Mouse (Mus musculus): ENCODE measurements around the gene Arhgef3. TPM values are rescaled to one million over a fixed set of nuclear protein-coding genes. Genes with fewer than 3 reads are reported as not detected.

Arhgef3 gene
- polyA plus RNA-seq, 1 experiment from 2014 or later: 4.2 TPM

- no peak overlapping the region for H3K4me3 ChIP-seq
- ATAC-seq (ENCODE audit: low FRiP score, low read depth): no peak
- WGBS: 70% methylated on average over 4 of the region's 4 CpGs
- no peaks in the 10 kb centered on the region for H3K9me3 ChIP-seq
- no peaks in the 10 kb centered on the region for H3K27me3 ChIP-seq (replicated peaks)
- H3K9ac ChIP-seq: no peak overlapping the region
- H3K4me2 ChIP-seq (replicated peaks): no peak overlapping the region
- no peak overlapping the region for H3K27ac ChIP-seq
- H3K4me1 ChIP-seq: no peaks in the 10 kb centered on the region
- no peaks in the 10 kb centered on the region for H3K36me3 ChIP-seq
These were observed 236.9 kb downstream of the Arhgef3 start for GRCm38 (mm10) chr14:27351476-27352079.

- Histone ChIP-seq H3K36me3 (no peaks in the 10 kb centered on the region), H3K9me3 (no peaks in the 10 kb centered on the region), H3K9ac (no peak overlapping the region), H3K4me1 (no peaks in the 10 kb centered on the region), H3K4me3 (no peak overlapping the region), H3K4me2 (replicated peaks) (no peak overlapping the region), H3K27ac (no peak overlapping the region), H3K27me3 (replicated peaks) (no peaks in the 10 kb centered on the region)
- 83% methylated on average over 5 of the region's 5 CpGs for WGBS
- ATAC-seq (ENCODE audit: low FRiP score, low read depth): no peak
These were observed 237.8 kb downstream of the Arhgef3 start for GRCm38 (mm10) chr14:27352470-27352869.

GRCm38 (mm10) chr14:27355151-27355550 is 240.5 kb downstream of the Arhgef3 start:
- Histone ChIP-seq H3K27ac (no peak overlapping the region), H3K9me3 (no peaks in the 10 kb centered on the region), H3K9ac (no peak overlapping the region), H3K4me2 (replicated peaks) (no peak overlapping the region), H3K4me1 (0 out of 2 replicates have a peak, but pooled peaks cover under 1% of the 10 kb centered on the region), H3K4me3 (no peak overlapping the region), H3K36me3 (no peaks in the 10 kb centered on the region), H3K27me3 (replicated peaks) (no peaks in the 10 kb centered on the region)
- WGBS: 89% methylated on average over 6 of the region's 6 CpGs
- ATAC-seq (ENCODE audit: low FRiP score, low read depth): no peak

GRCm38 (mm10) chr14:27355937-27356336 is 241.2 kb downstream of the Arhgef3 start:
- Histone ChIP-seq H3K9me3 (no peaks in the 10 kb centered on the region), H3K27ac (no peak overlapping the region), H3K9ac (no peak overlapping the region), H3K27me3 (replicated peaks) (no peaks in the 10 kb centered on the region), H3K4me2 (replicated peaks) (no peak overlapping the region), H3K4me3 (no peak overlapping the region), H3K36me3 (no peaks in the 10 kb centered on the region), H3K4me1 (peaks cover 8% of the 10 kb centered on the region; the same call in 1 of the 2 replicates)
- ATAC-seq (ENCODE audit: low FRiP score, low read depth): no peak
- 84% methylated on average over 4 of the region's 4 CpGs for WGBS

- no peak overlapping the region for H3K4me3 ChIP-seq
- H3K27ac ChIP-seq: no peak overlapping the region
- peaks cover 8% of the 10 kb centered on the region; the same call in 1 of the 2 replicates for H3K4me1 ChIP-seq
- H3K27me3 ChIP-seq (replicated peaks): no peaks in the 10 kb centered on the region
- no peaks in the 10 kb centered on the region for H3K9me3 ChIP-seq
- H3K4me2 ChIP-seq (replicated peaks): no peak overlapping the region
- no peak for ATAC-seq (ENCODE audit: low FRiP score, low read depth)
- H3K9ac ChIP-seq: no peak overlapping the region
- WGBS: 76% methylated on average over 6 of the region's 6 CpGs
- no peaks in the 10 kb centered on the region for H3K36me3 ChIP-seq
These were observed 242.4 kb downstream of the Arhgef3 start for GRCm38 (mm10) chr14:27357139-27357538.

GRCm38 (mm10) chr14:27358202-27358601 is 243.5 kb downstream of the Arhgef3 start:
- H3K27ac ChIP-seq: no peak overlapping the region
- no peaks in the 10 kb centered on the region for H3K27me3 ChIP-seq (replicated peaks)
- peaks cover 8% of the 10 kb centered on the region; the same call in 1 of the 2 replicates for H3K4me1 ChIP-seq
- no peaks in the 10 kb centered on the region for H3K9me3 ChIP-seq
- 62% methylated on average over 6 of the region's 6 CpGs for WGBS
- ATAC-seq (ENCODE audit: low FRiP score, low read depth): no peak
- H3K9ac ChIP-seq: no peak overlapping the region
- H3K4me3 ChIP-seq: no peak overlapping the region
- no peaks in the 10 kb centered on the region for H3K36me3 ChIP-seq
- no peak overlapping the region for H3K4me2 ChIP-seq (replicated peaks)

- Histone ChIP-seq H3K27me3 (replicated peaks) (no peaks in the 10 kb centered on the region), H3K4me2 (replicated peaks) (no peak overlapping the region), H3K4me3 (no peak overlapping the region), H3K9ac (no peak overlapping the region), H3K4me1 (peaks cover 8% of the 10 kb centered on the region; the same call in 1 of the 2 replicates), H3K9me3 (no peaks in the 10 kb centered on the region), H3K27ac (no peak overlapping the region), H3K36me3 (no peaks in the 10 kb centered on the region)
- 76% methylated on average over 7 of the region's 7 CpGs for WGBS
- no peak for ATAC-seq (ENCODE audit: low FRiP score, low read depth)
These were observed 246.2 kb downstream of the Arhgef3 start for GRCm38 (mm10) chr14:27360849-27361248.

- no peak for ATAC-seq (ENCODE audit: low FRiP score, low read depth)
- H3K4me3 ChIP-seq: no peak overlapping the region
- peaks cover 8% of the 10 kb centered on the region; the same call in 1 of the 2 replicates for H3K4me1 ChIP-seq
- H3K9ac ChIP-seq: no peak overlapping the region
- no peaks in the 10 kb centered on the region for H3K36me3 ChIP-seq
- H3K27me3 ChIP-seq (replicated peaks): no peaks in the 10 kb centered on the region
- WGBS: 66% methylated on average over 4 of the region's 4 CpGs
- H3K4me2 ChIP-seq (replicated peaks): no peak overlapping the region
- H3K27ac ChIP-seq: no peak overlapping the region
- H3K9me3 ChIP-seq: no peaks in the 10 kb centered on the region
These were observed 246.8 kb downstream of the Arhgef3 start for GRCm38 (mm10) chr14:27361514-27361913.

- Histone ChIP-seq H3K9me3 (no peaks in the 10 kb centered on the region), H3K27me3 (replicated peaks) (no peaks in the 10 kb centered on the region), H3K4me3 (no peak overlapping the region), H3K4me2 (replicated peaks) (no peak overlapping the region), H3K9ac (no peak overlapping the region), H3K4me1 (peaks cover 11% of the 10 kb centered on the region; the same call in 1 of the 2 replicates), H3K27ac (no peak overlapping the region), H3K36me3 (no peaks in the 10 kb centered on the region)
- 72% methylated on average over 5 of the region's 5 CpGs for WGBS
- ATAC-seq (ENCODE audit: low FRiP score, low read depth): no peak
These were observed 250.1 kb downstream of the Arhgef3 start for GRCm38 (mm10) chr14:27364668-27365257.

GRCm38 (mm10) chr14:27367117-27367711 is 252.5 kb downstream of the Arhgef3 start:
- Histone ChIP-seq H3K4me1 (0 out of 2 replicates have a peak, but pooled peaks cover 4% of the 10 kb centered on the region), H3K4me3 (no peak overlapping the region), H3K36me3 (no peaks in the 10 kb centered on the region), H3K4me2 (replicated peaks) (no peak overlapping the region), H3K27me3 (replicated peaks) (no peaks in the 10 kb centered on the region), H3K9me3 (no peaks in the 10 kb centered on the region), H3K9ac (no peak overlapping the region), H3K27ac (no peak overlapping the region)
- no peak for ATAC-seq (ENCODE audit: low FRiP score, low read depth)
- WGBS: 53% methylated on average over 10 of the region's 10 CpGs

GRCm38 (mm10) chr14:27368619-27369018 is 253.9 kb downstream of the Arhgef3 start:
- no peak for ATAC-seq (ENCODE audit: low FRiP score, low read depth)
- H3K9ac ChIP-seq: no peak overlapping the region
- H3K4me2 ChIP-seq (replicated peaks): no peak overlapping the region
- H3K9me3 ChIP-seq: no peaks in the 10 kb centered on the region
- H3K27ac ChIP-seq: no peak overlapping the region
- H3K27me3 ChIP-seq (replicated peaks): no peaks in the 10 kb centered on the region
- WGBS: 29% methylated on average over 4 of the region's 4 CpGs
- no peak overlapping the region for H3K4me3 ChIP-seq
- no peaks in the 10 kb centered on the region for H3K36me3 ChIP-seq
- H3K4me1 ChIP-seq: 0 out of 2 replicates have a peak, but pooled peaks cover 4% of the 10 kb centered on the region

- 88% methylated on average over 4 of the region's 4 CpGs for WGBS
- no peak overlapping the region for H3K4me3 ChIP-seq
- H3K27ac ChIP-seq: no peak overlapping the region
- no peaks in the 10 kb centered on the region for H3K9me3 ChIP-seq
- ATAC-seq (ENCODE audit: low FRiP score, low read depth): no peak
- H3K27me3 ChIP-seq (replicated peaks): no peaks in the 10 kb centered on the region
- H3K36me3 ChIP-seq: no peaks in the 10 kb centered on the region
- no peak overlapping the region for H3K9ac ChIP-seq
- no peak overlapping the region for H3K4me2 ChIP-seq (replicated peaks)
- 0 out of 2 replicates have a peak, but pooled peaks cover 4% of the 10 kb centered on the region for H3K4me1 ChIP-seq
These were observed 254.8 kb downstream of the Arhgef3 start for GRCm38 (mm10) chr14:27369503-27369902.

Data from neural tube, embryonic 12.5 days (tissue).